Mouse (Mus musculus) kidney, adult 2 months (tissue): ENCODE measurements around the gene Gm10722.
"Not testable (repeated sequence)": the region's sequence is repeated elsewhere in the genome, so short reads cannot be mapped to it uniquely, and the experiment has no call there.

Source experiments
- CTCF ChIP-seq: fragments of 200-500 bp; conservative IDR thresholded peaks from 2 replicates; pipeline ENCODE4 v1.5.1; 2011; ENCODE audit warnings: low read depth, mild to moderate bottlenecking, control low read depth, low read length, moderate library complexity, mixed read lengths; ENCODE audit not compliant: insufficient read depth, insufficient read length
- POLR2A ChIP-seq: fragments of 200-500 bp; IDR thresholded peaks from one replicate; pipeline ENCODE4 v1.6.1; 2011; ENCODE audit warnings: low read depth, low read length, control low read depth

DNA sequence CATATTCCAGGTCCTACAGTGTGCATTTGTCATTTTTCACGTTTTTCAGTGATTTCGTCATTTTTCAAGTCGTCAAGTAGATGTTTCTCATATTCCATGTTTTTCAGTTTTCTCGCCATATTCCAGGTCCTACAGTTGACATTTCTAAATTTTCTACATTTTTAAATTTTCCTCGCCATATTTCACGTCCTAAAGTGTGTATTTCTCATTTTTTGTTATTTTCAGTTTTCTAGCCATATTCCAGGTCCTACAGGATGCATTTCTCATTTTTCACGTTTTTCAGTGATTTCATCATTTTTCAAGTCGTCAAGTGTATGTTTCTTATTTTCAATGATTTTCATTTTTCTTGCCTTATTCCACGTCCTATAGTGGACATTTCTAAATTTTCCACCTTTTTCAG, 26.0 kb downstream of the Gm10722 start:
- TF ChIP-seq CTCF, POLR2A: not testable (repeated sequence)
